Mouse (Mus musculus): ENCODE results near the gene Olfr1438-ps1. TPM values are rescaled to one million over a fixed set of nuclear protein-coding genes. Genes with fewer than 3 reads are reported as not detected.

The Olfr1438-ps1 gene
- polyA plus RNA-seq (2014; fragmentation: Illumina TruSeq; extraction: RNeasy Lipid Tissue Mini Kit (QIAGEN cat#74804); ENCODE audit: low read depth, low replicate concordance), result not detected

GRCm38 (mm10) chr19:12335810-12336209 lies at the start of gene Olfr1438-ps1:
Gene Olfr1438-ps1, minus strand, starts transcription at chr19:12335910.

GRCm38 (mm10) chr19:12325001-12325400 lies 10.7 kb downstream of the Olfr1438-ps1 start, which contains the start of gene Olfr1437:
Gene Olfr1437, minus strand, starts transcription at chr19:12325101.

GRCm38 (mm10) chr19:12299030-12299429 lies 36.7 kb downstream of the Olfr1438-ps1 start, which contains the start of gene Olfr1436:
Gene Olfr1436, minus strand, starts transcription at chr19:12299130.

GRCm38 (mm10) chr19:12279554-12279953 lies 56.2 kb downstream of the Olfr1438-ps1 start, which contains the start of gene Olfr1434:
Gene Olfr1434, plus strand, starts transcription at chr19:12279854.

Other genes with a start within 250 kb of the Olfr1438-ps1 start
- not detected for gene Olfr1426, start 243.9 kb downstream of the Olfr1438-ps1 start, polyA plus RNA-seq (2014; fragmentation: Illumina TruSeq; extraction: RNeasy Lipid Tissue Mini Kit (QIAGEN cat#74804); ENCODE audit: low read depth, low replicate concordance)
- gene Olfr1427, start 232.6 kb downstream of the Olfr1438-ps1 start, polyA plus RNA-seq (2014; fragmentation: Illumina TruSeq; extraction: RNeasy Lipid Tissue Mini Kit (QIAGEN cat#74804); ENCODE audit: low read depth, low replicate concordance), result not detected
- gene Olfr1428, start 220.0 kb downstream of the Olfr1438-ps1 start, polyA plus RNA-seq (2014; fragmentation: Illumina TruSeq; extraction: RNeasy Lipid Tissue Mini Kit (QIAGEN cat#74804); ENCODE audit: low read depth, low replicate concordance), result not detected
- not detected for gene Olfr76, start 212.7 kb downstream of the Olfr1438-ps1 start, polyA plus RNA-seq (2014; fragmentation: Illumina TruSeq; extraction: RNeasy Lipid Tissue Mini Kit (QIAGEN cat#74804); ENCODE audit: low read depth, low replicate concordance)
- gene Olfr1555-ps1, start 165.8 kb downstream of the Olfr1438-ps1 start, polyA plus RNA-seq (2014; fragmentation: Illumina TruSeq; extraction: RNeasy Lipid Tissue Mini Kit (QIAGEN cat#74804); ENCODE audit: low read depth, low replicate concordance), result not detected
- gene Olfr1431, start 135.3 kb downstream of the Olfr1438-ps1 start, polyA plus RNA-seq (2014; fragmentation: Illumina TruSeq; extraction: RNeasy Lipid Tissue Mini Kit (QIAGEN cat#74804); ENCODE audit: low read depth, low replicate concordance), result not detected
- not detected for gene Olfr1432, start 103.3 kb downstream of the Olfr1438-ps1 start, polyA plus RNA-seq (2014; fragmentation: Illumina TruSeq; extraction: RNeasy Lipid Tissue Mini Kit (QIAGEN cat#74804); ENCODE audit: low read depth, low replicate concordance)
- gene Olfr262, start 94.3 kb downstream of the Olfr1438-ps1 start, polyA plus RNA-seq (2014; fragmentation: Illumina TruSeq; extraction: RNeasy Lipid Tissue Mini Kit (QIAGEN cat#74804); ENCODE audit: low read depth, low replicate concordance), result not detected
- not detected for gene Olfr235, start 74.9 kb downstream of the Olfr1438-ps1 start, polyA plus RNA-seq (2014; fragmentation: Illumina TruSeq; extraction: RNeasy Lipid Tissue Mini Kit (QIAGEN cat#74804); ENCODE audit: low read depth, low replicate concordance)
- gene Olfr1434, start 56.1 kb downstream of the Olfr1438-ps1 start, polyA plus RNA-seq (2014; fragmentation: Illumina TruSeq; extraction: RNeasy Lipid Tissue Mini Kit (QIAGEN cat#74804); ENCODE audit: low read depth, low replicate concordance), result not detected
- gene Olfr1436, start 36.8 kb downstream of the Olfr1438-ps1 start, polyA plus RNA-seq (2014; fragmentation: Illumina TruSeq; extraction: RNeasy Lipid Tissue Mini Kit (QIAGEN cat#74804); ENCODE audit: low read depth, low replicate concordance), result not detected
- not detected for gene Olfr1437, start 10.8 kb downstream of the Olfr1438-ps1 start, polyA plus RNA-seq (2014; fragmentation: Illumina TruSeq; extraction: RNeasy Lipid Tissue Mini Kit (QIAGEN cat#74804); ENCODE audit: low read depth, low replicate concordance)
- not detected for gene Olfr1440, start 51.4 kb upstream of the Olfr1438-ps1 start, polyA plus RNA-seq (2014; fragmentation: Illumina TruSeq; extraction: RNeasy Lipid Tissue Mini Kit (QIAGEN cat#74804); ENCODE audit: low read depth, low replicate concordance)
- not detected for gene Olfr1441, start 81.5 kb upstream of the Olfr1438-ps1 start, polyA plus RNA-seq (2014; fragmentation: Illumina TruSeq; extraction: RNeasy Lipid Tissue Mini Kit (QIAGEN cat#74804); ENCODE audit: low read depth, low replicate concordance)
- not detected for gene Pfpl, start 92.0 kb upstream of the Olfr1438-ps1 start, polyA plus RNA-seq (2014; fragmentation: Illumina TruSeq; extraction: RNeasy Lipid Tissue Mini Kit (QIAGEN cat#74804); ENCODE audit: low read depth, low replicate concordance)
- gene Mpeg1, start 124.9 kb upstream of the Olfr1438-ps1 start, polyA plus RNA-seq (2014; fragmentation: Illumina TruSeq; extraction: RNeasy Lipid Tissue Mini Kit (QIAGEN cat#74804); ENCODE audit: low read depth, low replicate concordance), result 77.7 TPM
- 22.3 TPM for gene Dtx4, start 165.5 kb upstream of the Olfr1438-ps1 start, polyA plus RNA-seq (2014; fragmentation: Illumina TruSeq; extraction: RNeasy Lipid Tissue Mini Kit (QIAGEN cat#74804); ENCODE audit: low read depth, low replicate concordance)
- gene Fam111a, start 209.8 kb upstream of the Olfr1438-ps1 start, polyA plus RNA-seq (2014; fragmentation: Illumina TruSeq; extraction: RNeasy Lipid Tissue Mini Kit (QIAGEN cat#74804); ENCODE audit: low read depth, low replicate concordance), result 20.9 TPM

Data from adrenal gland, adult 10 weeks (tissue).